Mouse (Mus musculus) forebrain, embryonic 14.5 days (tissue): ENCODE measurements at regions not wholly inside any gene's neighbourhood (a gene's known extent, or its start where the extent isn't known, plus 50 kb on each side); places are given as distances from the start of the nearest gene placed in this dataset.

Experiments used
- ATAC-seq: fragments of 200-750 bp; cut with Nextera tagmentation; 2 replicates; pipeline ENCODE4 v1.8.0; 2017; ENCODE audit warnings: mild to moderate bottlenecking, moderate library complexity
- DNase-seq: peaks from one replicate; pipeline ENCODE4 v3.0.0-alpha.2; 2015; ENCODE audit warnings: low spot score
- H3K27ac ChIP-seq: fragments of 300-500 bp; sonication (generic); 2 replicates; pipeline ENCODE4 v1.5.1; 2014; ENCODE audit warnings: low read depth, mild to moderate bottlenecking, control low read depth, low read length, moderate library complexity
- H3K27me3 ChIP-seq: fragments of 300-500 bp; sonication (generic); replicated peaks from 2 replicates; pipeline ENCODE4 v1.6.1; 2014; ENCODE audit warnings: low read length, control low read depth, mixed read lengths; ENCODE audit not compliant: control insufficient read depth, insufficient read depth
- H3K36me3 ChIP-seq: fragments of 300-500 bp; sonication (generic); 2 replicates; pipeline ENCODE4 v1.6.1; 2014; ENCODE audit warnings: low read length, control low read depth; ENCODE audit not compliant: control insufficient read depth, insufficient read depth
- H3K4me1 ChIP-seq: fragments of 300-500 bp; sonication (generic); 2 replicates; pipeline ENCODE4 v1.6.1; 2014; ENCODE audit warnings: antibody characterized with exemption, low read length, control low read depth; ENCODE audit not compliant: control insufficient read depth, insufficient read depth
- H3K4me2 ChIP-seq: fragments of 300-500 bp; sonication (generic); 2 replicates; pipeline ENCODE4 v1.6.1; 2014; ENCODE audit warnings: mild to moderate bottlenecking, control low read depth, low read length
- H3K4me3 ChIP-seq: fragments of 300-500 bp; sonication (generic); 2 replicates; pipeline ENCODE4 v1.5.1; 2014; ENCODE audit warnings: low read depth, low read length, control low read depth
- H3K9ac ChIP-seq: fragments of 300-500 bp; sonication (generic); 2 replicates; pipeline ENCODE4 v1.6.1; 2014; ENCODE audit warnings: mild to moderate bottlenecking, low read length, control low read depth, moderate library complexity
- H3K9me3 ChIP-seq: fragments of 300-500 bp; sonication (generic); replicated peaks from 2 replicates; pipeline ENCODE4 v1.6.1; 2016; ENCODE audit warnings: low read length, control low read depth, mixed read lengths; ENCODE audit not compliant: control insufficient read depth
- WGBS: fragments of 180-500 bp; shearing (Covaris S2); extraction: QIAGEN DNeasy Blood & Tissue Kit; methylation state at CpG from one replicate; pipeline ENCODE4 v1.1.7; 2014; 5-methylcytosine and 5-hydroxymethylcytosine counted together

- peak; percentile 50 for DNase-seq
- Histone ChIP-seq H3K9ac (no peak overlapping the region), H3K27me3 (no peaks in the 10 kb centered on the region), H3K4me1 (no peaks in the 10 kb centered on the region), H3K9me3 (no peaks in the 10 kb centered on the region), H3K27ac (no peak overlapping the region), H3K36me3 (no peaks in the 10 kb centered on the region), H3K4me3 (no peak overlapping the region), H3K4me2 (no peak overlapping the region)
- 75% methylated on average over 3 of the region's 3 CpGs for WGBS
- ATAC-seq, result no peak
Observed at GRCm38 (mm10) chr1:31448913-31449312, 226.3 kb downstream of the Pih1d3 start.

GRCm38 (mm10) chr1:31453737-31454465 lies 231.3 kb downstream of the Pih1d3 start:
- Histone ChIP-seq H3K9ac (no peak overlapping the region), H3K4me1 (no peaks in the 10 kb centered on the region), H3K4me2 (no peak overlapping the region), H3K36me3 (no peaks in the 10 kb centered on the region), H3K9me3 (no peaks in the 10 kb centered on the region), H3K4me3 (no peak overlapping the region), H3K27ac (no peak overlapping the region), H3K27me3 (no peaks in the 10 kb centered on the region)
- ATAC-seq (no peak), DNase-seq (peak; percentile 34)
- 90% methylated on average over 3 of the region's 3 CpGs for WGBS

- Histone ChIP-seq H3K27me3 (no peaks in the 10 kb centered on the region), H3K36me3 (no peaks in the 10 kb centered on the region), H3K4me2 (no peak overlapping the region), H3K4me1 (no peaks in the 10 kb centered on the region), H3K27ac (no peak overlapping the region), H3K9me3 (no peaks in the 10 kb centered on the region), H3K4me3 (no peak overlapping the region), H3K9ac (no peak overlapping the region)
- no peak; the same call in 1 of the 2 replicates for ATAC-seq
- 70% methylated on average over 3 of the region's 3 CpGs for WGBS
- peak; percentile 10 for DNase-seq
Observed at GRCm38 (mm10) chr1:31462340-31462739, 239.7 kb downstream of the Pih1d3 start.
